Mouse (Mus musculus) liver, adult 2 months (tissue): ENCODE data around the gene Gm10382.

Experiments
- CTCF ChIP-seq: fragments of 200-500 bp; IDR thresholded peaks from 2 replicates; pipeline ENCODE4 v1.5.1; 2011; ENCODE audit warnings: low read depth, low read length, control low read depth
- POLR2A ChIP-seq: fragments of 200-500 bp; IDR thresholded peaks from 2 replicates; pipeline ENCODE4 v1.6.1; 2011; ENCODE audit warnings: low read length, control low read depth; ENCODE audit not compliant: insufficient read depth; ENCODE audit errors: extremely low read depth

GRCm38 (mm10) chr5:125364851-125365429 lies 24.2 kb upstream of the Gm10382 start:
- TF ChIP-seq CTCF (no peak), POLR2A (no peak)
